Mouse (Mus musculus) ovary, adult 18-20 months (tissue): ENCODE results near the gene Grwd1.
A peak's percentile ranks its signal among the peaks of the same experiment; 100 is the strongest.
"Not testable (repeated sequence)": the region's sequence is repeated elsewhere in the genome, so short reads cannot be mapped to it uniquely, and the experiment has no call there.

Experiments used
- DNase-seq: peaks from one replicate; pipeline ENCODE4 v3.0.0; 2022; ENCODE audit warnings: low spot score, mixed read lengths

Gene Grwd1

DNA sequence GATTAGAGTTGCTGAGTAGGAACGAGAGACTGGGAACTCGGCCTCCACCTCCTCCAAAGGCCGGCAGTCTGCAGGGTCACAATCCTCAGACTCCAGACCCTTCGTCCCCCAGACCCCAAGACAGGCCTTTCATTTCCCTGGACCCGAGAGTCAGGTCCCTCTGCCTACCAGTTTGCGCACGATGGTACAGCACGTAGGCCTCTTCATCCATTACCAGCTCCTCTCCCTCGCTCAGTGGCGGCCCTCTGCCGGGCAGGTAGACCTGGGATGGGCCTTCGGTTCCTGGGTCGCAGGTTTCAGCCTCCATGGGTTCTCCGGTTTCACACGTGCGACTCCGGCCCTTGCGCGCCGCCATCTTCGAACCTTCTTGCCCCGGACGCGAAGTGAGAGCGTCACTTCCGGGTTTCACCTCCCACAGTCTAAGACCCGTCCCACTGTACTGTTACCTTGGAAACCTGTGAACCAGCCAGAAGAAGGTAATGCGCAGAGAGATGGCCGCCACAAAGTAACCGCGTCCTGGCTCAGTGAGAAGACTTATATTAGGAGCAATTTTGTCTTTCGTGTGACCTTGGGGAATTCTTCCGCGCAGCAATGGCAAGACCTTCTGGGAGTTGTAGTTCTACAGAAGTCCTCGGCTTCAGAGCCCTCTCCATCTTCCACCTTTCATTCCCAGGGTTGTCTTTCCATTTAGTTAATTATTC, at the start of gene Grwd1:
Gene Grwd1, minus strand, starts transcription at position 518 of the 701 bp plus-strand sequence.
- peak; percentile 75 for DNase-seq

DNA sequence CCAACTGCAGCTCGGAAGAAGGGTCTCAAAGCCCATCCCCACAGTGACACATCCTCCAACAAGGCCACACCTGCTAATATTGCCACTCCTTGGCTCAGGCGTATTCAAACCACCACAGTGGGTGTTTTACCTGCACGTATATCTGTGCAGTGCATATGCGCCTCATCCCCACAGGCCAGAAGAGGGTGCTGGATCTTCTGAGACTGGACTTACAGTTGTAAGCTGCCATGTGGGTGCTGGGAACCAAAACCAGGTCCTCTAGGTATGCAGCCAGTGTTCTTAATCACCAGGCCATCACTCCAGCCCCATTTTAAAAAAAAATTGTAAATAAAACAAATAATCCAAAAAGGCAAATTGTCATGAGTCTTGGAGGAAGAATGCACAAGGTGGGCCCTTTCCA, 49.8 kb upstream of the Grwd1 start:
- DNase-seq: no peak

DNA sequence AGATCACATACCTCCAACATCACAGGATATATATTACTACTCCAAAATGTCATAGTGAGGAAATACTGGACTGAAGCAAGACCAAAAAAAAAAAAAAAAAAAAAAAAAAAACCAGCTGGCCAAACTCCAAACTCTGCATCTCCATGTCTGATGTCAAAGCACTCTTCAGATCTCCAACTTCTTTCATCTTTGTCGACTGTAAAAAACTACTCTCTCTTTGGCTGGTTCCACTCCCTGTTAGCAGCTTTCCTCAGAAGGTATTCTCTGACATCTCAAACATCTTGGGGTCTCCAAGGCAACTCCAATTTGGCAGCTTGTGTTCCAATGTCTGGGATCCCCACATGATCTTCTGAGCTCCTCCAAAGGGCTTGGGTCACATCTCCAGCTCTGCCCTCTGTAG, 47.5 kb upstream of the Grwd1 start, which contains the start of gene Grin2d:
Gene Grin2d, minus strand, starts transcription at position 101 of the 400 bp plus-strand sequence.
- DNase-seq: not testable (repeated sequence)

DNA sequence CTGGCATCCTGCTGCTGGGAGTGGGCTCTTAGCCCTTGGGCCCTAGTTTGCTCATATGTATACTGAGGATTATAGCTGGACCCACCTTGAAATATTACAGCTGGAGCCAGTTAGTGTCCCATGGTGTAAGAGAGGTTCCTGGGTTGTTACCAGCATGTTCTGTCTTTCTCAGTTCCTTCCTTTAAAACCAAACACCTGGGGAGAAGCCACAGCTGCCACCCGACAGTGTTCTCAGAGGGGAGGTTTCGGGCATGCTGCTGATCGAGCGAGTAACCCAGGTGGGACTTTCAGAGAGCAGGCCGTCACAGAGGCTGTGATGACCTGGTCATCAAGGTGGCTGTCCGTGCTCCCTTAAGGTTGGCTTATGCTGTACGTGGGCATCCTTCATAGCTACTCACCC, 46.2 kb upstream of the Grwd1 start:
- no peak for DNase-seq

DNA sequence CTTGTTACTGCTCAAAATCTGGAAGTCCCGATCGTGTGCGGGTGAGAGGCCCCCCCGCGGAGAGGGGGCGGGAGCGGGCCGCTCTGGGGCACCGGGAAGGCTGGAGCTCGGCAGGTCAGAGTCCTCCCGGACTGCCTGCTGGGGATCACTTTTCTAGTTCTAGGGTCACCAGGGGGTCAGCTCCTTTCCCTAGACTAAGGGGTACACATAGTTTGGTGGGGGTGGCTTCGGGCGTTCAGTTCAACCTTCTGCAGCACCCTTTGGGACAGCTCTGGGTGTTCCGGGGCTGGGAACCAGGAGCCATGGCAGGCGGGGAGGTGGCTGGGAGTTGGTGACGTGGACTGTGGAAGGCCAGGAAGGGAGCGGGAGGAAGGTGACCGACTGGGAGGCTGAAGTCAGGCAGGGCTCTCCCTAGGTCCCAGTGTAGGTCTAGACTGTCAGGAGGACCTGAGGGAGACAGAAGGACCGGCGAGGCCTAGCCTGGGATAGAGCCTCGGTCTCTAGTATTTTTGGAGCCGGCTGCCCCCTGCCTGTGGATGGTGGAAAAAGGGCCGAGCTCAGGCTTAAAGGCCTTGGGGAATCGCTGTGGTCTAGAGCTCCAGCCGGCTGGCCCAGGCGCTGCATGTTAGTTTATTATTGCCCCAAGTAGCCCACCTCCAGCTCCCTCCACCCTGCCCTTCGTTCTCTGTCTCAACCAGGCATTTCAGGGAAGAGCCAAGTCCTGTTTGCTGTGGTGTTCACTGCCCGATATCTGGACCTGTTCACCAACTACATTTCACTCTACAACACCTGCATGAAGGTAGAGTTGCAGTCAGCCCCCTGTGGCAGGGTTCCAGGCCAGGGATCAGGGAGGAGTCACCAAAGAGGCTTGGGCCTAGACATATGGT, 42.6 kb upstream of the Grwd1 start:
- DNase-seq: peak; percentile 25

DNA sequence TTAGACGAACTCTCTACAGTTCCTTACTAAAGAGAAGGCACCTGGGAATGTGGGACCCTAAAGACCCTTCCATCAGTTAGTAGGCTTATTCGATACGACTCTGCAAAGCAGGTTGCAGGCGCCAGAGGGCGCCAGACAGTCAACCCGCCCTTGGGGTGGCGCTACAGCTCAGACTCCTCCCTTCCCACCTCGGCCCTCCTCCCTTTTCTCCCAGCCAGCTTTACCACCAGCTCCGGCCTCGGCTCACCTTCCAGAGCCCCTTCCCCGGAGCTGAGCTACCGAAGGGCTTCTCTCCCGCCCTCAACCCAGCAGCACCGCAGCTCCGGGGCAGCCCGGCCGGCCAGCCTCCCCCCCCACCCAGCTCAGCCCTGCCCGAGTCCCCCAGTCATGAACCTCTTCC, 41.9 kb upstream of the Grwd1 start, which contains the start of gene Kdelr1:
Gene Kdelr1, plus strand, starts transcription at position 149 of the 400 bp plus-strand sequence.
- peak; percentile 79 for DNase-seq

DNA sequence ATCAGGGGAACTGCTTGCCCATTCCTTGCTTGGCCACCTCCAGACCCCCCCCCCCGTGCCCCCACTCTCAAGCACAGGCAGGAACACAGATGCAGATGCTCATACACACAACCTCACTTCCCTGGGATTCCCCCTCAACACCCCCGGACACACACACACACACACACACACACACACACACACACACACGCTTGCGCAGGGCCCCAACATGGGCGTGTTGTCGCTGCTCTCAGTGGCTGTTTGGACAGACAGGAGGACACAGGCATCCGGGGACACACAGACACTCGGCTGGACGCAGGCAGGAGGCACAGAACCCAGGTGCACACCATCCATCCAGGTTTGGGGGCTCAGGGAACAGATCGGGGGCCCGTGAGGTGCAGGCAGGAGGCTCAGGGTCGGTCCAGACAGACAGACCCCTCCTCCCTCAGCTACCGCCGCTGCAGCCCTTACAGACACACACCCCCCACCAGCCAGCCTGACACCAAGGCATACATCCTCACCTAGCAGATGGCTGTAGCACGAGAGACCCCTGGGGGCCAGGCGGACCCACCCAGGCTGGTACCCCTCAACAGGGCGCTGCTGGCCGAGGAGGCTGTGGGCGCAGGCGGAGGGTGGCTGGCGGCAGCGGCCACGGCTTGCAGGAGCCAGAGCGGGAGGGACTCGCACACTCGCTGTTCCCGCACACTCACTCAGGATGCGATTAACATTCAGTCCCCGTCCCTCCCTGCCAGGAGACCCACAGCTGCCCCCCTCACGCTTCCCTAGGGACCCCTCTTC, 39.7 kb upstream of the Grwd1 start:
- DNase-seq: no peak

DNA sequence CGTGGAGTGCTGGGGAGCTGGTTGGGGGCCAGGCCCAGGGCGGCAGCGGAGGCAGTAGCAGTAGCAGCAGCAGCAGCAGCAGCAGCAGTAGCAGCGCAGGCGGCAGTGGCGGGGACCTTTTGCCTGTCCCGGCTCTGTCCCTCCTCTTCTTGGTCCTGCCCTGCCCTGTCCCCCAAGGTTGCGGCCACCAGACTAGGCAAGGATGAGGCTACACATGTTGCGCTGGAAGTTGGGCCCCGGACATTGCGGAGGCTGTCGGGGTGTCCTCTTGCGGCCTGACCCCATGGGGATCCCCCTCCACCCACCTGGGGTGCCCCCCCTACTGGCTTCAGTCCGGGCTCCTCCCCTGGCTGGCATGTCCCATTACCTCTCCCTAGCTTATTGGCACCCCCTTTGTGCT, 39.0 kb upstream of the Grwd1 start:
- DNase-seq: no peak

DNA sequence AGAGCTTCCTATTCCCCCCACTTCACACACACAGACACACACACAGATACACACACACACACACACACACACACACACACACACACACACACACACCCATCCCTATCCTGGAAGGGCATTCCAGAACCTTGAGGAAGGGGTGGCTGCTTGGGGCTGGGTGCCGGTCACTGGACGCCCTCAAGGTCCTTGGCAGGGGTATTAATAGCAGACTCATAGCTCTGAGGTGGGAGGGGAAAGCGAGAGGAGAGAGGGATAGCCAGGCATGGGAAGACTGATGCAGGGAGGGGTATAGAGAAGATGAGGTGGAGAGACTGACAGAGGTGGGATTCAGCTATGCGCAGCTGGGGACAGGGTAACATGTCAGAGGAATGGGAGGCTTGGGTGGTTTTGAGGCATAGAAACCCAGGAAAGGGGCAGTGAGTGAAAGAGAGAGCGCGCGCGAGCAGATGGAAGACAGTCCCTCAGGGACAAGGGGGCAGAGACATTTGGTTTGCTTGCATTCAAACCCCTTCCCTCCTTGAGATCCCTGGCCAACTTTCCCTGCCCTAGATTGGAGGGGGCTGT, 38.4 kb upstream of the Grwd1 start:
- DNase-seq: peak; percentile 34

DNA sequence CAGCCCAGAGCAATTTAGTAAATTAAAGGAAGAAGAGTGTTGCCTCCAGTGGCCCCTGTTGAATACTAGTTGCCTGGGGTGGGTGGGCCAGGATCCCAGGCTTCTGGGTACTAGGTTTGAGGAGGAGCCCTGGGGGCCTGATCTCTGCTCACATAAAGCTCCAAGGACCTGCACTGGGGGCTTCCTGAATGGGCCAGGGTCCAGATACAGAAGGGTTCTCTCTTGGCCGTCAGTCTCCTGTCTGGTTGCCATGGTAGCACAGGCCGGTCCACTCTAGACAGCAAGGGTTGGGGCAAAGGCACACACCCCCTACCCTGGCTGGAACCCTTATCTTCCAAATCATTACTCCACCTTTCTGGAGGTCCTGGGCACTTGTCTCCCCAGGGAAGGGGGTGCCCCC, 37.1 kb upstream of the Grwd1 start:
- no peak for DNase-seq

DNA sequence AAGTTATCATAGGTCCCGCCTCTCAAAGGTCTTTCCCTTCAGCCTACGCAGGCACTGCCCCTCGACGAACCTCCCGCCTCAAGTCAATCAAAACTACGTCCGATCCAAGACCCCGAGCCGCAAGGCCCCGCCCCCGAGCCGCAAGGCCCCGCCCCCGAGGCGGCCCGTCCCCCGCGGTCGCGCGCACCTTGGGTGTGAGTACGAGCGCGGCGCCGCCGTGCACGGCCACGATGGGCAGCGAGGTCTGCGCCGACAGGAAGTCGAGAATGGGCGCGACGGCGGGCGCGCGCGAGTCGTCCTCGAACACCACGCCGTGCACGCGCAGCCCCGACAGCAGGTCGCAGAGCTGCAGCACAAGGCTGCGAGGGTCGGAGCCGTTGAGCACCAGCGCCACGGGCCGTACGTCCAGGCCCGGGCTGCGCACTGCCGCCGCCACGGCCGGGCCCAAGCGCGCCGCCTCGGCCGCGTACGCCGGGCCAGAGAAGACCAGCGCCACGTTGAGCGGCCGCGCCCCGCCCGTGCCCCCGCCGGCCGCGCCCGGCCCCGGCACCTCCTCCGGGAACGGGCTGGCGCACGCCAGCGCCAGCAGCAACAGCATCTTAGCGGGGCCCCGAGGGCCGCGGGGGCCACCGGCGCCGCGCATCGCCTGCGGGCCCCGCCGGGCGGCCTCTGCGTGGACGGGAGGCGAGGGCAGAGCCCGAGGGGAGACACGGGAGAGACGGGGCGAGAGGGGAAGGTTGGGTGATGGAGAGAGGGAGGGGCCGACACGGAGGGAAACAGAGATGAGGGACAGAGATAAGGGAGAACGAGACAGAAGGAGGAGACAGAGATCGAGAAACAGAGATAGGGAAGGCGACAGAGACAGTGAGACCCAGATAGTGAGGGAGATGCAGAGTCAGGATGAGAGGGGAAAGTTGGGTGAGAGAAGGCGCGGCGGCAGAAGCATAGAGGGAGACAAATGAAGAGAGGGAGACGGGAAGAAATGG, 35.5 kb upstream of the Grwd1 start:
- peak; percentile 85 for DNase-seq

DNA sequence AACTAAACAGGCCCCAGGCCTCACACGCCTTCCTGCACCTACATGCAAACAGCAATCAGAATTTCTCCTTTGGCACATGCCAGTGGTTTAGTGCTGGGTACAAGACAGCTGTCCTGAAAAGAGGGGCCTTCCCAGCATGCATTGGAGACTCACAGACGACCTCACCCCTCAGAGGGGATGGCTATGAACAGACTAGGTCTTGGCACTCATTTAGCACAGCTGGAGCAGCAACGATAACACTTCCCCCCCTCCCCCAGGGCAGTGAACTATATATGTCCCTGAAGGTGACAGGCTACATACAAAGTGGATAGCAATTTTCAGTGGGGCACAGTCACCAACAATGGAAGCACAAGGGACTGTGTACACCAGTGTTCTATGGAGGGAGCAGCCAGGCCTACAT, 33.7 kb upstream of the Grwd1 start:
- DNase-seq: no peak

DNA sequence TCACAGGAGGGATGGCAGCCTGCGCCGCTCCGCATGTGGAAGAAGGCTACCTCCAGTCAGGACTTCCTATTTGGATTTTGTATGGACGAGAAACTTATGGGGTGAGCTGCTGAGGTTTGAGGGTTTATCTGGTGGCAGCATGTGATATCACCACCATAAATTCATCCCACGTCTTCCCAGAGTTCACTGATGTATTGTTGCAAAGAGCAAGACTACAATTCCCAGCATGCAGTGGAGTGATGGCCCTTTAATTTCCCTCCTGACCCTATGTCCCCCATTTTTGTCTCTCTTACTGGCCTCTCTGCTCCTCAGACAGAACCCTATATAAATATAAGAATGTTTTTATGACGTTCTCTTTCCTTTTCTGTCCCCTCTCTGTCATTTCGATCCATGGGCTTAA, 32.1 kb upstream of the Grwd1 start:
- no peak for DNase-seq

DNA sequence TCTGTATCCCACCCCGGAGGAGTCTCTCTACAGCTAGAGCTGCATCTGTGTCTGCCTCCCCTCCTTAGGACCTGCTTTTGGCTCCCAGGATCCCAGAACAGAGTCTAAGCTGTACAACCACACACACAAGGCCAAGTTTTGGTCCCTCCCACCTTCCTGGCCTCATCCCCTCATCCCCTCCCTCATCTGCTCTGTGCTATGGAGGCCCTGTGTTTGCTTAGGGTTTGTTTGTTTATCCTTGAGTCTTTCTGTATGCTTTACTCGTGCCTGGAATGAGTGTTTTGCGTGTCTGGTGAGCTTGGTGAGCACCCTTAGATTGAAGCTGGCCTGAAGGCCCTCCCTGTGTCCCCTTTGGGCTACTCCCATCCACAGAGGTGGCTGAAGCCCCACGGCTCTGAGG, 28.3 kb upstream of the Grwd1 start:
- no peak for DNase-seq

DNA sequence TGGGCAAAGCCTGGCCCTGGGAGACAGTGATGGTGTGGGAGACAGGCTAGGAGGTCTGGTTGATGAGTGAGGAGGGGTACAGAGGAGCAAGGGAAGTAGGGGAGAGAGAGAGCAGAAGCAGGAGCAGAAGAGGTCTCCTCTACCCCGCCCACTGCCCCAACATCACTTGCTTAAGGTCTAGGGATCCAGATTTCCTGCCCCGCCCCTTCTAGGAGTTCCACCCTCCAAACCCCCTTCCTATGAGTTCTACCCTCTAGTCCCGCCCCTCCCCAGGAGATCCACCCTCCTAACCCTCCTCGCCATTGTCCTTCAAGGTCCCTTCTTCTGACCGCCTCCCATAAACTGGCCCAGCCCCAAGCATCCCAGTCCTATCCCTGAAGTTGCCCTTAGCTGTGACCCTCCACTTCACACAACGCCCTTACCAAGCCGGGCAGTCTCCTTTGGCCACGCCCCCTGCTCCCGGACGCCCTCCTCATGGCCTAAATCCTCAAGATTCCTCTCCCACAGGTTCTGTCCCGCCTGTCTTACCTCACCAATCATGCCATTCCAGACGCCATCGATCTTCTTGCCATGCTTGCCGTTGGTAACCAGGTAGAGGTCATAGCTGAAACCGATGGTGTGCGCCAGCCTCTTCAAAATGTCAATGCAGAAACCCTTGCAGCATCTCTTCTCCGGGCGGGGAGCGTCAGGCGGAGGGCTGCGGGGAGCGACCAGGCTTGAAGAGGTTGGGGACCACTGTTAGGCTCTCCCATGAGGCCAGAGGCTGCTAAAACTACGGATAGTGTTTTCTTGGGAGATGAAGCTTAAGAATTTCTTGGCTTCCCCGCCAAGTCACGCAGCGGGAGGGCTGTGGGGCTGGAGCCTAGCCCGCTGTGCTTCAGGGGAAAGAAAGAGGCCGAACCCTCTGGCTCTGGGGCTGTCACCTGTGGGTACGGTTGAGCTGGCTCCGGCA, 26.5 kb upstream of the Grwd1 start:
- no peak for DNase-seq

DNA sequence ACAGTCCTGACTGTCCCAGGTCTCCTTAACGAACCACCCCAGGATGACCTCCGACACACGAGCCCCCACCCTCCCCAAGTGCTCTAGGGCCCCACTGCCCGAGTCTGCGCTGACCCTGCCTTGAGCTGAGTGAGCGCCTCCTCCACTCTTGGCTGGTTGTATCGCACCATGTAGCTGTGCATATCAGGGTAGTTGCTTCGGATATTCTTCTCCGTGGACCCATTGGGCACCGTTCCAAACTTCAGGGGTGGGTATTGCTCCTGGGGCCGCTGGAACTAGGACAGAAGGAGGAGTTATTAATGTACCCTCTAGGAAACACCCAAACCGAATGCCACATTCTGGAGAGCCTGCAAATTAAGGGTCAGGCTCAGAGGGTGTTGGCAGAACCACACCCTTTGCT, 22.3 kb upstream of the Grwd1 start:
- DNase-seq: no peak

DNA sequence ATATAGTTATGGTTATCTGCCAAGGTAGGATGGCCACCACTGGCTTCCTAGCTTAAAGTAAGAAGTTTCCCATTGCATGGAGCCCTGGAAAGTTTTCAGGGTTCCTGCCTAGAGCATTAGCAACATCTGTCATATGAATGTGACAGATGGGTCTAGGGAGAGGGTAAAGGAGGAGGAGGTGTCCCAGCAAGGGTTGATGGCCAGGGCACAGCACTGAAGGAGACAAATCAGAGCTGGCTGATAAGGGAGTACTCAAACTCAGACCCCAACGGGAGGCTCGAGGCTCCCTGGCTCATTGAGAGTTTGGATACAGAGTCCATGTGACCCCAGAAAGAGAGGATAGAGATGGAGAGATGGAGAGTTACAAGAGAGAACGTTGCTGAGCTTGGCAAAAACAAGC, 19.9 kb upstream of the Grwd1 start:
- no peak for DNase-seq

DNA sequence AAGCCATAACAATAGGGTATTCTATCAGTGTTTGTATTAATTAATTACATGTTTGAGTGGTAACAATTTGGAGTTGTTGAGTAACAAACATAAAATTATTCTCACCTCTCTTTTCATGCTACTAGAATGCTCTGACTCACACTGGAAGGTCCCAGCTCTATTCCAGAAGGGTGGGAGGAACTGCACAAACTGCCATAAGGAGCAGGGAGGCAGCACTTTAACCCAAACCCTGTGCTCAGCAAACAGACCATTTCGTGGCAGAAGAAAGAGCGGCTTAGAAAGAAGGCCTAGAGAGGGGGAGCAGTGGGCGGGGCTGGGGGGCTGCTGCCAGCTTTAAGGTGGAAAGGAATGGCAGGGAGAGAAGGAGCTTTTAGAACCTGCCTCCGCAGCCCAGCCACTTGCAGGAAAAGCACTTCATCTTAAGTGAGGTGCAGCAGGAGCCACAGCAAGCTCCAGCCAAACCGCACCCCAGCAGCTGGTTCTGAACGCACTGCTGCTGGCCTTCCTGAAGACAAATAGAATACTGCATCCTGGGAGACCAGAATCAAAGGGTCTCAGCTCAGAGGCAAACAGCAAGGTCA, 17.8 kb upstream of the Grwd1 start:
- DNase-seq: no peak
